Mouse (Mus musculus) brain, embryonic 14.5 days (tissue): ENCODE results near the gene Dpyd.

Source experiments
- CTCF ChIP-seq: fragments of 200-500 bp; IDR thresholded peaks from 2 replicates; pipeline ENCODE4 v1.5.1; 2012; ENCODE audit warnings: inconsistent platforms, mild to moderate bottlenecking, moderate library complexity, borderline replicate concordance; ENCODE audit not compliant: insufficient read depth, insufficient read length; ENCODE audit errors: extremely low read depth
- POLR2A ChIP-seq: fragments of 200-500 bp; IDR thresholded peaks from 2 replicates; pipeline ENCODE4 v1.6.1; 2012; ENCODE audit warnings: mild to moderate bottlenecking, inconsistent platforms, borderline replicate concordance; ENCODE audit not compliant: poor library complexity, insufficient read depth, insufficient read length, severe bottlenecking; ENCODE audit errors: extremely low read depth

DNA sequence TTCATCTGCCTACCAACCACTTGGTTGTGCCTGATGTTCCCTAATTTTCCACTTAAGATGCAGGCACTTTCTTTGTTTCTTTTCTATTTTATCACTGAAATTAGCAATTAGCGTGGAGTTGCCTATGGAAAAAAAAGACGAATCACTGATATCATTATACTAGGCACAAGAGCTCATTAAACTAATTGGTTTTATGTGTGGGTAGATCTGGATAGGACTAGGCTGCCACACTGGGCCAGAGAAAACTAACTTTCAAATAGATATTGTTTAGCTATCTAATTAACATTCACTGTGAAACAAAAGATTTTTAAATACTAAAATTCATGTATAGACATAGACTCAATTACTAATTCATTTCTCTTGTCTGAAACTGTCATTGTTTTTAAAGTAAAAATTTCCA lies 313.9 kb downstream of the Dpyd start:
- TF ChIP-seq CTCF = no peak
- no peak for TF ChIP-seq POLR2A
